Mouse (Mus musculus): ENCODE data around the gene Kdm2a.

The Kdm2a gene

GRCm38 (mm10) chr19:4300271-4300704 is 97.8 kb downstream of the Kdm2a start:
- DNase-seq (ENCODE audit: extremely low spot score, low read depth, low spot score): no peak

GRCm38 (mm10) chr19:4299574-4300270 is 98.4 kb downstream of the Kdm2a start:
- DNase-seq (ENCODE audit: extremely low spot score, low read depth, low spot score): no peak

- DNase-seq (ENCODE audit: extremely low spot score, low read depth, low spot score): no peak
Measured at GRCm38 (mm10) chr19:4299126-4299525, 99.0 kb downstream of the Kdm2a start.

- DNase-seq (ENCODE audit: extremely low spot score, low read depth, low spot score): no peak
Measured at GRCm38 (mm10) chr19:4298322-4299121, 99.6 kb downstream of the Kdm2a start.

GRCm38 (mm10) chr19:4297851-4298250 is 100.2 kb downstream of the Kdm2a start:
- DNase-seq (ENCODE audit: extremely low spot score, low read depth, low spot score): no peak

GRCm38 (mm10) chr19:4296611-4297010 is 101.5 kb downstream of the Kdm2a start:
- DNase-seq (ENCODE audit: extremely low spot score, low read depth, low spot score): no peak

- no peak for DNase-seq (ENCODE audit: extremely low spot score, low read depth, low spot score)
Measured at GRCm38 (mm10) chr19:4295391-4295790, 102.7 kb downstream of the Kdm2a start.

- no peak for DNase-seq (ENCODE audit: extremely low spot score, low read depth, low spot score)
Measured at GRCm38 (mm10) chr19:4294381-4295097, 103.5 kb downstream of the Kdm2a start.

GRCm38 (mm10) chr19:4291161-4291560 is 106.9 kb downstream of the Kdm2a start:
- no peak for DNase-seq (ENCODE audit: extremely low spot score, low read depth, low spot score)

- DNase-seq (ENCODE audit: extremely low spot score, low read depth, low spot score): no peak
Measured at GRCm38 (mm10) chr19:4290749-4291148, 107.3 kb downstream of the Kdm2a start.

- DNase-seq (ENCODE audit: extremely low spot score, low read depth, low spot score): no peak
Measured at GRCm38 (mm10) chr19:4283653-4284052, 114.4 kb downstream of the Kdm2a start.

GRCm38 (mm10) chr19:4282898-4283553 is 115.1 kb downstream of the Kdm2a start, which contains the start of gene Ankrd13d:
TSS of gene Ankrd13d (minus strand) at chr19:4283137.
- no peak for DNase-seq (ENCODE audit: extremely low spot score, low read depth, low spot score)

- DNase-seq (ENCODE audit: extremely low spot score, low read depth, low spot score): no peak
Measured at GRCm38 (mm10) chr19:4280425-4280824, 117.7 kb downstream of the Kdm2a start.

GRCm38 (mm10) chr19:4279487-4279886 is 118.6 kb downstream of the Kdm2a start:
- DNase-seq (ENCODE audit: extremely low spot score, low read depth, low spot score): no peak

GRCm38 (mm10) chr19:4270972-4271371 is 127.1 kb downstream of the Kdm2a start:
- no peak for DNase-seq (ENCODE audit: extremely low spot score, low read depth, low spot score)

GRCm38 (mm10) chr19:4270187-4270586 is 127.9 kb downstream of the Kdm2a start:
- no peak for DNase-seq (ENCODE audit: extremely low spot score, low read depth, low spot score)

GRCm38 (mm10) chr19:4268566-4269361 is 129.3 kb downstream of the Kdm2a start, which contains the start of gene Ssh3:
TSS of gene Ssh3 (minus strand) at chr19:4269180.
- DNase-seq (ENCODE audit: extremely low spot score, low read depth, low spot score): no peak

- no peak for DNase-seq (ENCODE audit: extremely low spot score, low read depth, low spot score)
Measured at GRCm38 (mm10) chr19:4265956-4266355, 132.1 kb downstream of the Kdm2a start.
